Mouse (Mus musculus) adrenal gland, adult 2 months (tissue): ENCODE measurements around the gene Tmem82. TPM values are rescaled to one million over a fixed set of nuclear protein-coding genes. Genes with fewer than 3 reads are reported as not detected.
"Not testable (repeated sequence)": the region's sequence is repeated elsewhere in the genome, so short reads cannot be mapped to it uniquely, and the experiment has no call there.

Experiments used
- DNase-seq: peaks from one replicate; pipeline ENCODE4 v3.0.0; 2021
- polyA plus RNA-seq: library from polyadenylated mRNA; depleted of rRNA; stranded (reverse); fragments of >200 nt; gene quantifications from 2 replicates; pipeline ENCODE4 v1.2.3, GENCODE M21; 2012; rRNA removed
- total RNA-seq, 2 experiments: library from RNA; stranded (reverse); gene quantifications; 2 replicates each; pipeline ENCODE4 v1.2.3; 2021

Tmem82 gene
- total and polyA plus RNA-seq, 3 experiments, result 0.93 to 2.8 (median 1.6) TPM

GRCm38 (mm10) chr4:141574789-141575702, 43.4 kb downstream of the Tmem82 start:
- peak; percentile 90 for DNase-seq

GRCm38 (mm10) chr4:141573359-141573966, 45.0 kb downstream of the Tmem82 start:
- peak; percentile 93 for DNase-seq

- no peak for DNase-seq
These were observed 45.6 kb downstream of the Tmem82 start for GRCm38 (mm10) chr4:141572668-141573358.

- DNase-seq, result no peak
These were observed 46.5 kb downstream of the Tmem82 start for GRCm38 (mm10) chr4:141571934-141572333.

GRCm38 (mm10) chr4:141571337-141571739, 47.1 kb downstream of the Tmem82 start:
- peak; percentile 82 for DNase-seq

GRCm38 (mm10) chr4:141570821-141571220, 47.6 kb downstream of the Tmem82 start:
- DNase-seq, result no peak

- DNase-seq, result peak; percentile 71
These were observed 48.4 kb downstream of the Tmem82 start for GRCm38 (mm10) chr4:141570004-141570403.

- DNase-seq, result peak; percentile 59
These were observed 49.5 kb downstream of the Tmem82 start for GRCm38 (mm10) chr4:141568966-141569365.

GRCm38 (mm10) chr4:141567174-141567573, 51.3 kb downstream of the Tmem82 start:
- not testable (repeated sequence) for DNase-seq

- no peak for DNase-seq
These were observed 52.2 kb downstream of the Tmem82 start for GRCm38 (mm10) chr4:141566187-141566586.

GRCm38 (mm10) chr4:141565325-141565724, 53.1 kb downstream of the Tmem82 start:
- peak; percentile 66 for DNase-seq

- no peak for DNase-seq
These were observed 53.8 kb downstream of the Tmem82 start for GRCm38 (mm10) chr4:141564660-141565059.

- DNase-seq, result no peak
These were observed 54.2 kb downstream of the Tmem82 start for GRCm38 (mm10) chr4:141564209-141564608.

Other genes starting within 250 kb of the Tmem82 start
- not detected for gene Clcnka, start 219.9 kb downstream of the Tmem82 start, total RNA-seq
- gene Clcnka, start 219.9 kb downstream of the Tmem82 start, polyA plus RNA-seq, result 0.04 and 0.07 TPM in 2 replicates
- gene Clcnkb, start 202.6 kb downstream of the Tmem82 start, total RNA-seq, result not detected
- not detected in 2 replicates for gene Clcnkb, start 202.6 kb downstream of the Tmem82 start, polyA plus RNA-seq
- gene Hspb7, start 197.9 kb downstream of the Tmem82 start, total RNA-seq, result 1 to 10 TPM in 1 of 2 experiments, under 1 TPM in 1; 0.26 to 1.1 TPM
- 1.1 and 1.2 TPM in 2 replicates for gene Hspb7, start 197.9 kb downstream of the Tmem82 start, polyA plus RNA-seq
- under 1 TPM; 0.32 to 0.55 TPM for gene Srarp, start 182.5 kb downstream of the Tmem82 start, total RNA-seq
- 0.22 TPM in 1 of 2 replicates, not detected in the other for gene Srarp, start 182.5 kb downstream of the Tmem82 start, polyA plus RNA-seq
- gene Zbtb17, start 174.0 kb downstream of the Tmem82 start, total RNA-seq, result 10 to 100 TPM; 15.8 to 18.7 TPM
- gene Zbtb17, start 174.0 kb downstream of the Tmem82 start, polyA plus RNA-seq, result 26.5 and 34.4 TPM in 2 replicates
- gene Spen, start 80.0 kb downstream of the Tmem82 start, total RNA-seq, result 10 to 100 TPM; 37.8 to 55.3 TPM
- 63.9 and 76.4 TPM in 2 replicates for gene Spen, start 80.0 kb downstream of the Tmem82 start, polyA plus RNA-seq
- gene Fblim1, start 12.5 kb downstream of the Tmem82 start, total RNA-seq, result 10 to 100 TPM in 1 of 2 experiments, 1 to 10 TPM in 1; 9.0 to 23.0 TPM
- 10.4 and 12.8 TPM in 2 replicates for gene Fblim1, start 12.5 kb downstream of the Tmem82 start, polyA plus RNA-seq
- gene Slc25a34, start 5.2 kb upstream of the Tmem82 start, total RNA-seq, result 10 to 100 TPM in 1 of 2 experiments, 1 to 10 TPM in 1; 9.2 to 14.2 TPM
- 4.3 and 5.7 TPM in 2 replicates for gene Slc25a34, start 5.2 kb upstream of the Tmem82 start, polyA plus RNA-seq
- gene Plekhm2, start 46.3 kb upstream of the Tmem82 start, total RNA-seq, result 10 to 100 TPM; 47.8 to 73.2 TPM
- gene Plekhm2, start 46.3 kb upstream of the Tmem82 start, polyA plus RNA-seq, result 63.1 and 63.4 TPM in 2 replicates
- not detected for gene Rsc1a1, start 67.0 kb upstream of the Tmem82 start, total RNA-seq
- gene Rsc1a1, start 67.0 kb upstream of the Tmem82 start, polyA plus RNA-seq, result 4.3 and 6.8 TPM in 2 replicates
- gene Ddi2, start 104.8 kb upstream of the Tmem82 start, total RNA-seq, result 10 to 100 TPM; 38.5 to 78.4 TPM
- 16.8 and 22.1 TPM in 2 replicates for gene Ddi2, start 104.8 kb upstream of the Tmem82 start, polyA plus RNA-seq
- 10 to 100 TPM; 25.7 to 59.4 TPM for gene Agmat, start 128.0 kb upstream of the Tmem82 start, total RNA-seq
- 5.8 and 9.2 TPM in 2 replicates for gene Agmat, start 128.0 kb upstream of the Tmem82 start, polyA plus RNA-seq
- gene Dnajc16, start 172.3 kb upstream of the Tmem82 start, total RNA-seq, result 10 to 100 TPM; 21.3 to 29.6 TPM
- 13.2 and 14.4 TPM in 2 replicates for gene Dnajc16, start 172.3 kb upstream of the Tmem82 start, polyA plus RNA-seq
- gene Casp9, start 175.0 kb upstream of the Tmem82 start, total RNA-seq, result 10 to 100 TPM; 18.2 to 22.0 TPM
- gene Casp9, start 175.0 kb upstream of the Tmem82 start, polyA plus RNA-seq, result 16.6 and 19.3 TPM in 2 replicates
- gene Cela2a, start 207.5 kb upstream of the Tmem82 start, total RNA-seq, result not detected
- gene Cela2a, start 207.5 kb upstream of the Tmem82 start, polyA plus RNA-seq, result 0.25 and 0.59 TPM in 2 replicates
- gene Ctrc, start 227.7 kb upstream of the Tmem82 start, total RNA-seq, result not detected
- gene Ctrc, start 227.7 kb upstream of the Tmem82 start, polyA plus RNA-seq, result not detected in 2 replicates